Mouse (Mus musculus) myocyte (in vitro differentiated cells): ENCODE measurements at regions not wholly inside any gene's neighbourhood (a gene's known extent, or its start where the extent isn't known, plus 50 kb on each side); places are given as distances from the start of the nearest gene placed in this dataset.
"Not testable (repeated sequence)": the region's sequence is repeated elsewhere in the genome, so short reads cannot be mapped to it uniquely, and the experiment has no call there.

Source experiments
- H3K27me3 ChIP-seq: one replicate; pipeline ENCODE4 v1.6.1; 2011; ENCODE audit not compliant: control insufficient read depth, insufficient read depth, insufficient read length
- H3K36me3 ChIP-seq: one replicate; pipeline ENCODE4 v1.6.1; 2011; ENCODE audit not compliant: control insufficient read depth, insufficient read depth
- H3K4me2 ChIP-seq: one replicate; pipeline ENCODE4 v1.6.1; 2011; ENCODE audit warnings: low read depth, control low read depth
- H3K4me3 ChIP-seq: one replicate; pipeline ENCODE4 v1.5.1; 2011; ENCODE audit warnings: mild to moderate bottlenecking, control low read depth, moderate library complexity
- H3K79me2 ChIP-seq: one replicate; pipeline ENCODE4 v1.6.1; 2011; ENCODE audit not compliant: control insufficient read depth, insufficient read depth
- H3ac ChIP-seq: one replicate; pipeline ENCODE4 v1.6.1; 2011; ENCODE audit not compliant: control insufficient read depth, insufficient read length
- CEBPB ChIP-seq: IDR thresholded peaks from 2 replicates; pipeline ENCODE4 v1.6.1; 2011; ENCODE audit warnings: mild to moderate bottlenecking, moderate library complexity; ENCODE audit not compliant: poor library complexity, insufficient read depth, severe bottlenecking
- E2F4 ChIP-seq: IDR thresholded peaks from one replicate; pipeline ENCODE4 v1.6.1; 2011; ENCODE audit warnings: mild to moderate bottlenecking, control low read depth, moderate library complexity; ENCODE audit not compliant: insufficient read depth
- MAX ChIP-seq: IDR thresholded peaks from one replicate; pipeline ENCODE4 v1.6.1; 2011; ENCODE audit warnings: low read depth, mild to moderate bottlenecking, control low read depth
- MYOD1 ChIP-seq, 3 experiments: IDR thresholded peaks; one replicate each; pipeline ENCODE4 v1.6.1; 2011; ENCODE audit warnings: control low read depth in 2 of 3, low read depth in 2 of 3, mild to moderate bottlenecking in 2 of 3, moderate library complexity in 1 of 3; ENCODE audit not compliant: insufficient read length in 2 of 3, control insufficient read depth in 1 of 3
- MYOG ChIP-seq, 3 experiments: IDR thresholded peaks; one replicate each; pipeline ENCODE4 v1.6.1; 2011; ENCODE audit warnings: control low read depth in 2 of 3, low read depth in 2 of 3, mild to moderate bottlenecking in 2 of 3; ENCODE audit not compliant: insufficient read length in 2 of 3, control insufficient read depth in 1 of 3, insufficient read depth in 1 of 3
- POLR2A ChIP-seq: IDR thresholded peaks from one replicate; pipeline ENCODE4 v1.6.1; 2011; ENCODE audit warnings: low read depth, mild to moderate bottlenecking, control low read depth, moderate library complexity; ENCODE audit not compliant: insufficient read length
- POLR2AphosphoS2 ChIP-seq: IDR thresholded peaks from one replicate; pipeline ENCODE4 v1.6.1; 2011; ENCODE audit warnings: low read depth, control low read depth; ENCODE audit not compliant: insufficient read length
- REST ChIP-seq: IDR thresholded peaks from one replicate; pipeline ENCODE4 v1.6.1; 2011; ENCODE audit warnings: mild to moderate bottlenecking, control low read depth, moderate library complexity; ENCODE audit not compliant: insufficient read depth, insufficient read length
- SRF ChIP-seq: IDR thresholded peaks from one replicate; pipeline ENCODE4 v1.6.1; 2011; ENCODE audit warnings: low read depth; ENCODE audit not compliant: control insufficient read depth, insufficient read length
- TCF12 ChIP-seq: IDR thresholded peaks from one replicate; pipeline ENCODE4 v1.6.1; 2011; ENCODE audit warnings: mild to moderate bottlenecking, control low read depth; ENCODE audit not compliant: poor library complexity, insufficient read depth, severe bottlenecking
- TCF3 ChIP-seq: IDR thresholded peaks from one replicate; pipeline ENCODE4 v1.6.1; 2011; ENCODE audit warnings: low read depth, control low read depth; ENCODE audit not compliant: insufficient read length
- USF1 ChIP-seq: IDR thresholded peaks from one replicate; pipeline ENCODE4 v1.6.1; 2011; ENCODE audit warnings: low read depth, mild to moderate bottlenecking, control low read depth, moderate library complexity

DNA sequence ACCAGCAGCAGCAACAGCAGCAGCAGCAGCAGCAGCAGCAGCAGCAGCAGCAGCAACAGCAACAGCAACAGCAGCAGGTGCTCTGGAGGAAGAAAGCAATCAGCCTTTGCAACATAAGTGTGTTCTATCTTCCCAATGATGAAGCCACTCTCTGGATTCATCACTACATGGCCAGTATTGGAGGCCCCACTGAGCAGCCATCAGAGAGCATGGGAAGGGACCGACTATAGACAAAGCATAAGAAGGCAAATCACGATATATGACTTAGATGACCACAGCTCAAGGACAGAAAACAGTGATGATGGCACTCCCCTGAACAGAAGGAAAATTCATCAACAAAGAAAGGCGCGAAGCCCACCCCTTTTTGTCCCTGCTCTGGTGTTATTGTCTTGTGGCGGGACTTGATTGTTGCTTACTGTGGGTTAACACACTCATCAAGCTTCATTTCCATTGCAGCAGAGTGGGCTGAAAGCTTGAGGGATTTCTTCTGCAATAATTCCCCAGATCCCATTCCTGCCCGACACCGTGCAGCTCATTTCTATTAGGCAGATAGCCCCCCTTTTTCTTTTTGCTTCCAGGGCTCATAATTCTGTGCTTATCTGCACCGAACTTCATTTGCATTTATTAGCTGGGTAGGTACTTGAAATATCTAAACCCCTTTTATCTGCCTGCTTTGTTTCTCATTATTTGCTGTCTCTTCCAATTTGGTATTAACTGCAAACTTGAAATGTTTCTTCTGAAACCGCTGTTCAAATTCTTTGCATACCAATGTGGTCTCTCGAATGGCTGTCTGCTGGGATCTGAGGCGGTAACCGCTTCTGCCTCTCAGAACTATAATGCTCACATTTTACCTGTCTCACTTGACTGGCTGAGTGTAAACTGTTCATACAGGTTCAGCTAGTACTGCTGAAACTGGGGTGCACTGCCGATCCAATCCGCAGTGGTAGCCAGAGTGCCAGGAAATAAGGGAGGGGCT lies 296.5 kb downstream of the Hace1 start:
- Histone ChIP-seq H3K27me3 (no peaks in the 10 kb centered on the region), H3K36me3 (no peaks in the 10 kb centered on the region), H3K79me2 (no peaks in the 10 kb centered on the region), H3K4me3 (no peak overlapping the region), H3ac (no peak overlapping the region), H3K4me2 (no peak overlapping the region)
- TF ChIP-seq POLR2A (no peak), TCF3 (no peak), MAX (no peak), TCF12 (no peak), CEBPB (no peak), USF1 (no peak), E2F4 (no peak), SRF (no peak), REST (no peak), POLR2AphosphoS2 (no peak), MYOD1 (IDR thresholded peaks at IDR 0.05; ENCODE audit: control insufficient read depth in 1 of 3, insufficient read length in 2 of 3, low read depth in 2 of 3) (no peak), MYOG (IDR thresholded peaks at IDR 0.05; ENCODE audit: control insufficient read depth in 1 of 3, insufficient read depth in 1 of 3, insufficient read length in 2 of 3, low read depth in 2 of 3) (no peak)

DNA sequence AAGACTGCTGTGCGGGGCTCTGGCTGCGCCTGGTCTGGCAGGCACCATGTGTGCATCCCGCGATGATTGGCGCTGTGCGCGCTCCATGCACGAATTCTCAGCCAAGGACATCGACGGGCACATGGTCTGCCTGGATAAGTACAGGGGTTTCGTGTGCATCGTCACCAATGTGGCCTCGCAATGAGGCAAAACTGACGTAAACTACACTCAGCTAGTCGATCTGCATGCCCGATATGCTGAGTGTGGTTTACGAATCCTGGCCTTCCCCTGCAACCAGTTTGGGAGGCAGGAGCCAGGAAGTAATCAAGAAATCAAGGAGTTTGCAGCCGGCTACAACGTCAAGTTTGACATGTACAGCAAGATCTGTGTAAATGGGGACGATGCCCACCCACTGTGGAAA lies 297.7 kb downstream of the Hace1 start:
- H3K4me2 ChIP-seq, H3K27me3 ChIP-seq, H3K79me2 ChIP-seq, H3K36me3 ChIP-seq, H3K4me3 ChIP-seq, H3ac ChIP-seq: not testable (repeated sequence)

DNA sequence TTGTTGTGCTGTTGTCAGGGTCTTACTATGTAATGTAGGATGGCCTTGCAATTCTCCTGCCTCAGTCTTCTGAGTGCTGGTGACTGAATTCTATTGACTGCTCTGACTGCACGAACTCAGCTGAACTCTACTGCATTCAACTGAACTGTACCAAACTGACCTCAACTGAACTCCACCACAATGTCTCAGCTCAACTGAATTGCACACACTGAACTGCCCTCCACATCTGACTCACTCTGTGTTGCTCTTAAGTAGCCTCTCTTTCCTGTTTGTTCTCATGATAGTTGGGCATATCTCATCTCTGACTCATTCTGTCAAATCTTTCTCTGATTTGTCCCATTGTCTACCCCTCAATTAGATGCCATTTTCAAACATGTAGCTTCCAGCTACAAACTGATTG lies 306.1 kb downstream of the Hace1 start:
- H3ac ChIP-seq, result no peak overlapping the region
- no peaks in the 10 kb centered on the region for H3K79me2 ChIP-seq
- H3K27me3 ChIP-seq, result no peaks in the 10 kb centered on the region
- H3K36me3 ChIP-seq, result no peaks in the 10 kb centered on the region
- no peak overlapping the region for H3K4me3 ChIP-seq
- H3K4me2 ChIP-seq, result no peak overlapping the region
- TF ChIP-seq TCF3, result no peak
- no peak for TF ChIP-seq POLR2AphosphoS2
- TF ChIP-seq MYOG (IDR thresholded peaks at IDR 0.05; ENCODE audit: control insufficient read depth in 1 of 3, insufficient read depth in 1 of 3, insufficient read length in 2 of 3, low read depth in 2 of 3), result no peak
- TF ChIP-seq MAX, result no peak
- TF ChIP-seq MYOD1 (IDR thresholded peaks at IDR 0.05; ENCODE audit: control insufficient read depth in 1 of 3, insufficient read length in 2 of 3, low read depth in 2 of 3), result no peak

DNA sequence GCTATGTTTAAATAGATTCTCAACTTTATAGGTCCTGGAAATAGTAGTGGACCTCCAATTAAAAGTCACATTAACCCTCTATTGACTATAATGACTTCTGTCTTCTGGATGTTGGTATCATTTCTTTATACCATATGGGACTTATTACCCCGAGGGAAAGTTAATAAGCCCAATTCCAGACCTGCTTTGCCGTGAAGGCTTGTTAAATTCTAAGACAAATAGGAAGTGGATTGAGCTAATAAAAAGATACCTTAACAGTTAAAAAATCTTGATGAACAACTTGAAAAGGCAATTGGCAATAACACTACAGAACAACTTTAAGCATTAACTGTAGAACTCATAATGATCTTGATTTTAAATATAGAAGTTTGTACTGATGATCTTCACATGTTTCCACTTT lies 309.0 kb downstream of the Hace1 start:
- H3ac ChIP-seq, result no peak overlapping the region
- H3K4me2 ChIP-seq, result no peak overlapping the region

DNA sequence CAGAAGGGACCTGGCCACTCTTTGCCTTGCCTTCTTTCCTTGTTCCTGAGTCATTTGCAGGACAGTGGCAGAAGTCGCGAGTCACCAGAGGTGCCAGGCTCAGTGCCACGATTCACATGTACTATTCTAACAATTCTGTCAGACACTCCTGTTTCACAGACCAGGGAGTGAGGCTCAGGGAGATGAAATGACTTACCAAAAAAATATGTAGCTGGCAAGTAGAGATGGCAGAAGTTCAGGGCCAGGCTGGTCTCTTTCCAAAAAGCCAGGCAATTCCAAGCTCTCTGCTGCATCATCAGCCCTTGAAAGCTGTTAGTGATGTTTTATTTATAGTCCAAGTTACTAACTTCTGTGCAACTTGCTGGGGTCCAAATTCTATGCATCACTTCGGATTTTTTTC lies 311.2 kb downstream of the Hace1 start:
- Histone ChIP-seq H3K27me3 (no peaks in the 10 kb centered on the region), H3ac (no peak overlapping the region), H3K36me3 (no peaks in the 10 kb centered on the region), H3K4me3 (no peak overlapping the region), H3K4me2 (no peak overlapping the region), H3K79me2 (no peaks in the 10 kb centered on the region)
- TF ChIP-seq E2F4 (no peak), TCF12 (no peak), SRF (no peak), TCF3 (no peak)

More for the DNA sequence above, 309.0 kb downstream of the Hace1 start:
- Histone ChIP-seq H3K36me3 (no peaks in the 10 kb centered on the region), H3K27me3 (no peaks in the 10 kb centered on the region), H3K4me3 (no peak overlapping the region), H3K79me2 (no peaks in the 10 kb centered on the region)
- TF ChIP-seq USF1, result no peak
- TF ChIP-seq MYOD1 (IDR thresholded peaks at IDR 0.05; ENCODE audit: control insufficient read depth in 1 of 3, insufficient read length in 2 of 3, low read depth in 2 of 3), result no peak
- TF ChIP-seq TCF3, result no peak
- no peak for TF ChIP-seq E2F4
- TF ChIP-seq TCF12, result no peak
